Mouse (Mus musculus): ENCODE measurements around the gene Decr2. TPM values are rescaled to one million over a fixed set of nuclear protein-coding genes. Genes with fewer than 3 reads are reported as not detected.
"Not testable (repeated sequence)": the region's sequence is repeated elsewhere in the genome, so short reads cannot be mapped to it uniquely, and the experiment has no call there.

The Decr2 gene
- polyA plus RNA-seq, 1 experiment from 2014 or later = 32.8 TPM

DNA sequence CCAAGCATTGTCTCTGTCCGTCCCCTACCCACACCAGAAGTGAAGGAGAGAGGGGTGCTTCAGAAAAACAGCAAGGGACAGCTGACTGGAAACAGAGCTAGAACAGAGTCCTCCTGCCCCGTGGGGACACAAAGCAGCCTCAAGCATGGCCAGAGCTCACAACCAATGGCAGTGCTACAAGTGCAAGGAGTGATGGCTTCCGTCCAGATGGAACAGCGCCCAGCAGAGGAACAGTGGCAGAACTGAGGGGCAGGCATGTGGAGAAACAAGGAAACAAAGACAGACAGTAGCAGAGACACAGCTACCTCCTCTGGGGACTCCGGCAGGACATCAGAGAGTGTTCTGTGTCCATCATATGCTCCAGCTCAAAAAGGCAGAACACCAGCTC lies 46.9 kb downstream of the Decr2 start:
- no peak for DNase-seq (ENCODE audit: low spot score)
- Histone ChIP-seq H3K27me3 (ENCODE audit: insufficient read depth, poor library complexity, severe bottlenecking) (no peaks in the 10 kb centered on the region), H3K4me1 (peaks cover 36% of the 10 kb centered on the region), H3K4me3 (no peak overlapping the region), H3K36me3 (no peaks in the 10 kb centered on the region), H3K9me3 (no peaks in the 10 kb centered on the region), H3K27ac (peak overlapping the region; percentile 53)
- WGBS = 67% methylated on average over 5 of the region's 5 CpGs

DNA sequence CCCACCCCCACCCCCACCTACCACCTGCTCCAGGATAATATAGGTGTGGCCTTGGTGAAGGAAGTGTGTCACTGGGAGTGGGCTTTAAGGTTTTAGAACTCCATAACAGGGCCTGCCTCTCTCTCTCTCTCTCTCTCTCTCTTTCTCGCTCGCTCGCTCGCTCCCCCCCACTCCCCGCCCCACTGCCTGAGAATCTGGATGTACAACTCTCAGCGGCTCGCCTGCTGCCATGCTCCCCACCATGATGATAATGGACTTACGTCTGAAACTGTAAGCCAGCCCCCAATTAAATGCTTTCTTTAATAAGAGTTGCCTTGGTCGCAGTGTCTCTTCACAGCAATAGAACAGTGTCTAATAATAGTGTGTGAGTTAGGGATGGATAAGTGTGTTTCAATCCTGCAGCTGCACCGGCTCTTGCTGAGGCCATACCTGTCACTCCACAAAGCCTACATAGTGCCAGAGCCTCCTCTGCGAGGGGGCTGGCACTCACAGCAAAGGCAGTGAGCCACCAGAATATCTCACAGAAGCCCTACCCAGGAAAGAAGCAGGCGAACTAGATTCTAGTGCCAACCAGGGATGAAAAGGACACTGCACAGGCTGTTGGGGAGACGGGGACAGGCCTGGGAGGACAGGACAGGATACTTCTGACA lies 47.4 kb downstream of the Decr2 start:
- 63% methylated on average over 13 of the region's 13 CpGs for WGBS
- no peak for DNase-seq (ENCODE audit: low spot score)
- H3K27ac ChIP-seq = peak overlapping the region; percentile 53
- no peak overlapping the region for H3K4me3 ChIP-seq
- no peaks in the 10 kb centered on the region for H3K36me3 ChIP-seq
- no peaks in the 10 kb centered on the region for H3K9me3 ChIP-seq
- H3K27me3 ChIP-seq (ENCODE audit: insufficient read depth, poor library complexity, severe bottlenecking) = no peaks in the 10 kb centered on the region
- H3K4me1 ChIP-seq = peaks cover 34% of the 10 kb centered on the region

DNA sequence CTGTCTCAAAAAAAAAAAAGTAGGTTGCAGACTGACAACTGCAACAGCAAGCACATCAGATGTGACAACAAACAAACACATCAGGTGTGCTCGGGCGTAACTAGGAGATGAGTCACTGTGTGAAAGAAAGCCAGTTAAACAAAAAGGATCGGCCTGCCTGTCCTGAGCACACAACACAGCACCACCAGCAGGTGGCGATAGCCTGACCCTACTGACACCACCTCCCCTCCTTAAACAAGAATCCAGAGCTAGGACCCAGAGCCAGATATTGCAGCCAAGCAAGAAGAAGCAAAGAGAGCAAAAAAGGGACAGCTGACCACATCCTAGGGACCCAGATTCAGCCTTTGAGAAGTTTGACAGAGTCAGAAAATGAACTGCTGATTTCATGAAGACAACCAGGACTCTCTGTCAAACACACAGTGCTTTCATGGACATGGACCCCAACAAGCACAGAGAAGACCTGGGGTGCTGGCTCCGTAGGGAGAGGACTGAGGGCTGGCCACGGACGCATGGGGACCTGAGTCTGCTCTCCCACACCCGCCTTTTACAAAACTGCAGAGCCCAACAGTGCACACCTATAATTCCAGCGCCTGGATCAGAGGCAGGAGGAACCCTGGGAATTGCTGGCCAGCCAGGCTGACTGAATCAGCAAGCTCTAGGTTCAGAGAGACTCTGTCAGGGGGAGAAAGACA lies 48.9 kb downstream of the Decr2 start:
- DNase-seq (ENCODE audit: low spot score) = no peak
- H3K36me3 ChIP-seq = 0 out of 2 replicates have a peak, but pooled peaks cover 4% of the 10 kb centered on the region
- WGBS = 49% methylated on average over 9 of the region's 9 CpGs
- no peak overlapping the region for H3K27ac ChIP-seq
- no peaks in the 10 kb centered on the region for H3K9me3 ChIP-seq
- H3K4me3 ChIP-seq = no peak overlapping the region
- H3K27me3 ChIP-seq (ENCODE audit: insufficient read depth, poor library complexity, severe bottlenecking) = no peaks in the 10 kb centered on the region
- H3K4me1 ChIP-seq = peaks cover 24% of the 10 kb centered on the region

DNA sequence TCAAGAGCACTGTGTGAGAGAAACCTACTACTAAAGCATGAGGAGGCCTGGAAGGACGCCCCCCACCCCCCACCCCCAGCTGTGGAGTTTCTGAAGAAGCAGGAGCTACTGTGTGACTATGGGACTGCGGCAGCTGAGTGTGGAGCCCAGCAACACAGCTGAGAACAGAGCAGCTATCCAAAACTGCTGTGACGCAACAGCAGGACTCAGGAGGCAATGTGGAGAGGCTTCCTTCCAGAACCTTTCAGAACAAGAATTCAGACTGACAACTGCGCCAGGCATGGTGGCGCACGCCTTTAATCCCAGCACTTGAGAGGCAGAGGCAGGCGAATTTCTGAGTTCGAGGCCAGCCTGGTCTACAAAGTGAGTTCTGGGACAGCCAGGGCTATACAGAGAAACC lies 49.4 kb downstream of the Decr2 start:
- not testable (repeated sequence) for H3K9me3 ChIP-seq; H3K36me3 ChIP-seq; H3K27ac ChIP-seq; DNase-seq (ENCODE audit: low spot score); H3K4me3 ChIP-seq; H3K27me3 ChIP-seq (ENCODE audit: insufficient read depth, poor library complexity, severe bottlenecking)
- 75% methylated on average over 8 of the region's 8 CpGs for WGBS
- H3K4me1 ChIP-seq = peaks cover 22% of the 10 kb centered on the region

DNA sequence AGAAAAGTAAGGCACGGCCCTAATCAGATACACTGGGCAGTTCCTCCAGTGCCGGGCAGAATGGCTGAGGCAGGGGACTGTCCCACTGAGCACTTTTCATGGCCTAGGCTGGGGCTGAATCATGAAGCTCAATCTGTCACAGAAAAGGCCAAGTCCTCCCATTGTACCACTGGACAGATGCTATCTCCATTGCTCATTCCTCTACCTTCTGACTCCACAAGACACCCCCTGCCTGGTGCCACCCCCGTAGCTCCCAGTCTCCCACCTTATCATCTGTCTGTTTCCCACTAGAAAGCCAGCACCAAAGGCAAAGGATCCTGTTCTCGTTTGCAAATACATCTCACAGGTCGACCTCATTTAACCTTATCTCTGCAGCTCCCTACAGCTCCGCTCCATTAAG lies 58.1 kb downstream of the Decr2 start:
- DNase-seq (ENCODE audit: low spot score) = no peak
- H3K36me3 ChIP-seq = peaks cover 18% of the 10 kb centered on the region; the same call in 1 of the 2 replicates

DNA sequence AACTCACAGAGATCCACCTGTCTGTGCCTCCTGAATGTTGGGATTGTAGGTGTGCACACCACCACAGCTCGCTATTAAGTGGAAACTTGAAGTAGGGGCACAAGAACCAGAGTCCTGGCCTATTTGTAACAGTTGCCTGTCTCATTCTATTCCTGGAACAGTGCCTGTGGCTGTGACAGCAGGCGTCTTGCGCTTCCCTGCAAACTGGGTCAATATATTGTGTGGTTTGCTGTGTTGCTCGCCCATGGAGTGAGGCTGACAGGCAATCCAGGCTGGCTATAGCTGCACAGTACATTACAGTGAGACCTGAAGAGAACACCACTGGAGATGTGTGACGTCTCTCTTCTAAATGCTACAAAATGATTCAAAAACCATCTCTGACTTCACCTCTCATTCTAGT lies 58.6 kb downstream of the Decr2 start:
- Histone ChIP-seq H3K27ac (no peak overlapping the region), H3K4me1 (peaks cover 12% of the 10 kb centered on the region; the same call in 1 of the 2 replicates), H3K27me3 (ENCODE audit: insufficient read depth, poor library complexity, severe bottlenecking) (no peaks in the 10 kb centered on the region), H3K4me3 (no peak overlapping the region), H3K9me3 (no peaks in the 10 kb centered on the region), H3K36me3 (peaks cover 18% of the 10 kb centered on the region; the same call in 1 of the 2 replicates)
- DNase-seq (ENCODE audit: low spot score) = no peak
- 79% methylated on average over 5 of the region's 5 CpGs for WGBS

More for the DNA sequence above, 58.1 kb downstream of the Decr2 start:
- Histone ChIP-seq H3K9me3 (no peaks in the 10 kb centered on the region), H3K27ac (no peak overlapping the region), H3K4me3 (no peak overlapping the region), H3K27me3 (ENCODE audit: insufficient read depth, poor library complexity, severe bottlenecking) (no peaks in the 10 kb centered on the region), H3K4me1 (peaks cover 12% of the 10 kb centered on the region; the same call in 1 of the 2 replicates)
- 52% methylated on average over 6 of the region's 6 CpGs for WGBS

Other genes with a start within 250 kb of the Decr2 start
- gene Gm20683, start 248.6 kb downstream of the Decr2 start, polyA plus RNA-seq (2016; fragmentation: Nextera tagmentation; extraction: Ambion mirVana) = 2.1 and 3.0 TPM in 2 replicates
- 29.0 and 29.8 TPM in 2 replicates for gene Rhot2, start 245.5 kb downstream of the Decr2 start, polyA plus RNA-seq (2016; fragmentation: Nextera tagmentation; extraction: Ambion mirVana)
- gene Wdr90, start 228.8 kb downstream of the Decr2 start, polyA plus RNA-seq (2016; fragmentation: Nextera tagmentation; extraction: Ambion mirVana) = 22.4 and 31.7 TPM in 2 replicates
- gene Mcrip2, start 221.6 kb downstream of the Decr2 start, polyA plus RNA-seq (2016; fragmentation: Nextera tagmentation; extraction: Ambion mirVana) = 133 and 201 TPM in 2 replicates
- gene Mettl26, start 215.3 kb downstream of the Decr2 start, polyA plus RNA-seq (2016; fragmentation: Nextera tagmentation; extraction: Ambion mirVana) = 46.7 and 55.4 TPM in 2 replicates
- gene Wfikkn1, start 209.5 kb downstream of the Decr2 start, polyA plus RNA-seq (2016; fragmentation: Nextera tagmentation; extraction: Ambion mirVana) = 0.96 and 3.8 TPM in 2 replicates
- gene Rab40c, start 170.6 kb downstream of the Decr2 start, polyA plus RNA-seq (2016; fragmentation: Nextera tagmentation; extraction: Ambion mirVana) = 22.2 and 24.4 TPM in 2 replicates
- 71.8 and 90.0 TPM in 2 replicates for gene Pigq, start 145.4 kb downstream of the Decr2 start, polyA plus RNA-seq (2016; fragmentation: Nextera tagmentation; extraction: Ambion mirVana)
- 0.15 and 0.85 TPM in 2 replicates for gene Nhlrc4, start 145.4 kb downstream of the Decr2 start, polyA plus RNA-seq (2016; fragmentation: Nextera tagmentation; extraction: Ambion mirVana)
- 0.20 and 0.55 TPM in 2 replicates for gene A930017K11Rik, start 137.8 kb downstream of the Decr2 start, polyA plus RNA-seq (2016; fragmentation: Nextera tagmentation; extraction: Ambion mirVana)
- gene Capn15, start 104.5 kb downstream of the Decr2 start, polyA plus RNA-seq (2016; fragmentation: Nextera tagmentation; extraction: Ambion mirVana) = 20.1 and 21.4 TPM in 2 replicates
- 12.3 and 16.6 TPM in 2 replicates for gene Rab11fip3, start 20.8 kb downstream of the Decr2 start, polyA plus RNA-seq (2016; fragmentation: Nextera tagmentation; extraction: Ambion mirVana)
- 115 and 137 TPM in 2 replicates for gene Nme4, start 5.3 kb upstream of the Decr2 start, polyA plus RNA-seq (2016; fragmentation: Nextera tagmentation; extraction: Ambion mirVana)
- gene Tmem8, start 23.0 kb upstream of the Decr2 start, polyA plus RNA-seq (2016; fragmentation: Nextera tagmentation; extraction: Ambion mirVana) = 0.71 and 1.2 TPM in 2 replicates
- 273 and 284 TPM in 2 replicates for gene Mrpl28, start 33.2 kb upstream of the Decr2 start, polyA plus RNA-seq (2016; fragmentation: Nextera tagmentation; extraction: Ambion mirVana)
- 5.5 and 7.0 TPM in 2 replicates for gene Axin1, start 48.4 kb upstream of the Decr2 start, polyA plus RNA-seq (2016; fragmentation: Nextera tagmentation; extraction: Ambion mirVana)
- gene Pdia2, start 108.8 kb upstream of the Decr2 start, polyA plus RNA-seq (2016; fragmentation: Nextera tagmentation; extraction: Ambion mirVana) = 2.0 and 2.4 TPM in 2 replicates
- 4.2 and 5.3 TPM in 2 replicates for gene Rgs11, start 112.6 kb upstream of the Decr2 start, polyA plus RNA-seq (2016; fragmentation: Nextera tagmentation; extraction: Ambion mirVana)
- gene Arhgdig, start 117.4 kb upstream of the Decr2 start, polyA plus RNA-seq (2016; fragmentation: Nextera tagmentation; extraction: Ambion mirVana) = 8.2 and 10.0 TPM in 2 replicates
- gene Fam234a, start 153.9 kb upstream of the Decr2 start, polyA plus RNA-seq (2016; fragmentation: Nextera tagmentation; extraction: Ambion mirVana) = 36.0 and 42.4 TPM in 2 replicates
- gene Luc7l, start 162.6 kb upstream of the Decr2 start, polyA plus RNA-seq (2016; fragmentation: Nextera tagmentation; extraction: Ambion mirVana) = 70.6 and 100 TPM in 2 replicates